Mouse (Mus musculus): ENCODE measurements around the gene Hcn1. TPM values are rescaled to one million over a fixed set of nuclear protein-coding genes. Genes with fewer than 3 reads are reported as not detected.
A peak's percentile ranks its signal among the peaks of the same experiment; 100 is the strongest.

Hcn1 gene
- polyA plus RNA-seq, 1 experiment from 2014 or later: 0.24 TPM

DNA sequence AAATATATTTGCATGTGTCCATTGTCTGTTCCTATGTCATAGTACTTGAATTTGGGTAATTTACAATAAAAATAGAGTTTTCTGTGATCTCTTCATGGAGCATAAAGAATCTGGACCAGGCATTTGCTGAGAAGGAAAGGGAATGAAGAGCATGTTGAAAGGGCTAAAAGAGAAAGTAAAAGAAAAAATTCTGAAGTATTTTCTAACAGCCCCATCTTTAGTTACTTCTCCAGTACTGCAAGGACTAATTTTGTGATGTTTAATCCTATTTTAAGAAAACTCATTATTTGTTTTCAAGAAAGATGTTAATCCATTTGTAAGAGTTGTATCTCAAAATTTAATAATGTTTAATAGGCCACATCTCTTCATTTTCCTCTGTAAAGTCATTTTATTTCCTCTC lies 198.9 kb downstream of the Hcn1 start:
- no peaks in the 10 kb centered on the region for H3K36me3 ChIP-seq
- H3K9ac ChIP-seq: no peak overlapping the region
- no peaks in the 10 kb centered on the region for H3K9me3 ChIP-seq
- no peak for ATAC-seq (ENCODE audit: insufficient number of reproducible peaks, insufficient read depth, low FRiP score, low TSS enrichment, low read depth)
- no peaks in the 10 kb centered on the region for H3K4me1 ChIP-seq
- H3K4me3 ChIP-seq: no peak overlapping the region
- no peak overlapping the region for H3K4me2 ChIP-seq
- H3K27ac ChIP-seq: no peak overlapping the region
- H3K27me3 ChIP-seq: no peaks in the 10 kb centered on the region

- WGBS: 78% methylated on average over 5 of the region's 5 CpGs
- H3K27ac ChIP-seq: no peak overlapping the region
Observed at GRCm38 (mm10) chr13:117827628-117828027, 225.5 kb downstream of the Hcn1 start.

DNA sequence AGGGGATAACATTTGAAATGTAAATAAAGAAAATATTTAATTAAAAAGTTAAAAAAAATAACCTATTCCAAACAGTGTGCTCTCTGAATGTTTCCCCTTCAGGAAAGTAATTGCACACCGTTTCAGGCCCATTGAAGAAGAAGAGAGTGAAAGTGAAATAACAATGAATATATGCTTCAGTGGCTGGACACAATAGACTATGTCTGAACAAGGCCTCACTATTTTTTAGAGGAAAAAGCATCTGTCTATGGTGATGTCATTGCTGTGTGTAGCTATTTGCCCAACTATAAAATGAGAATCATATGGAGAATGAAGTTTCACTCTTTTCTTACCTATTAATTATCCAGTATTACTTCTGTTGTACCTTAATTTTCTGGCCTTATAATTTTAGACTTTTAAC lies 234.5 kb downstream of the Hcn1 start:
- Histone ChIP-seq H3K9me3 (no peaks in the 10 kb centered on the region), H3K4me1 (no peaks in the 10 kb centered on the region), H3K27me3 (no peaks in the 10 kb centered on the region), H3K4me2 (no peak overlapping the region), H3K36me3 (no peaks in the 10 kb centered on the region), H3K4me3 (no peak overlapping the region), H3K27ac (no peak overlapping the region), H3K9ac (no peak overlapping the region)
- 50% methylated on average over 1 of the region's 1 CpGs for WGBS
- no peak for ATAC-seq (ENCODE audit: insufficient number of reproducible peaks, insufficient read depth, low FRiP score, low TSS enrichment, low read depth)

More at GRCm38 (mm10) chr13:117827628-117828027, 225.5 kb downstream of the Hcn1 start:
- no peak overlapping the region for H3K4me3 ChIP-seq
- no peak for ATAC-seq (ENCODE audit: insufficient number of reproducible peaks, insufficient read depth, low FRiP score, low TSS enrichment, low read depth)
- H3K4me2 ChIP-seq: no peak overlapping the region
- no peaks in the 10 kb centered on the region for H3K36me3 ChIP-seq
- H3K9me3 ChIP-seq: no peaks in the 10 kb centered on the region
- no peaks in the 10 kb centered on the region for H3K4me1 ChIP-seq
- no peak overlapping the region for H3K9ac ChIP-seq
- H3K27me3 ChIP-seq: no peaks in the 10 kb centered on the region

- Histone ChIP-seq H3K27ac (no peak overlapping the region), H3K4me2 (no peak overlapping the region), H3K9me3 (no peaks in the 10 kb centered on the region), H3K36me3 (no peaks in the 10 kb centered on the region), H3K4me1 (no peaks in the 10 kb centered on the region), H3K4me3 (no peak overlapping the region), H3K9ac (no peak overlapping the region), H3K27me3 (no peaks in the 10 kb centered on the region)
- ATAC-seq (ENCODE audit: insufficient number of reproducible peaks, insufficient read depth, low FRiP score, low TSS enrichment, low read depth): no peak
- 91% methylated on average over 7 of the region's 7 CpGs for WGBS
Observed at GRCm38 (mm10) chr13:117838264-117838663, 236.1 kb downstream of the Hcn1 start.

- Histone ChIP-seq H3K27ac (no peak overlapping the region), H3K4me2 (no peak overlapping the region), H3K36me3 (no peaks in the 10 kb centered on the region), H3K27me3 (no peaks in the 10 kb centered on the region), H3K9me3 (no peaks in the 10 kb centered on the region), H3K9ac (no peak overlapping the region), H3K4me3 (no peak overlapping the region), H3K4me1 (no peaks in the 10 kb centered on the region)
- ATAC-seq (ENCODE audit: insufficient number of reproducible peaks, insufficient read depth, low FRiP score, low TSS enrichment, low read depth): no peak
Observed at GRCm38 (mm10) chr13:117842366-117842765, 240.2 kb downstream of the Hcn1 start.

DNA sequence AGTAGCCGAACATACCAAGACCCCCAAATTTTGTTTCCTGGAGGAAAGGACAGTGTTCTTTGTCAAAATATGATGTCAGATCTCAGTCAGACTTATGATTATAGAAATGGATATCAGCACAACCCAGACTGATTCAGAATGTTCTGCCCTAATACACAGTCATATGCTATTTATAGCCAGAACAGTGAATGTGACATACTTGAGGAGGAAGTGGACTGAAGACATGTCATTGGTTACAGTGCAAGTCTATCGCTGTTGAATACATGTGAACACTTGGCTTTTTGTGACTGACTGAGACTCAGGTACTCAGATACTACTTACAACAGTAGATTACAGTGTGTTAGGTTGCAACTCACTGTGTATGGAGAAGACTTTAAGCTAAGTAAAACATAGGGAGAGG lies 245.2 kb downstream of the Hcn1 start:
- Histone ChIP-seq H3K27me3 (no peaks in the 10 kb centered on the region), H3K36me3 (no peaks in the 10 kb centered on the region), H3K4me1 (no peaks in the 10 kb centered on the region), H3K27ac (no peak overlapping the region), H3K4me3 (no peak overlapping the region), H3K4me2 (no peak overlapping the region), H3K9me3 (no peaks in the 10 kb centered on the region), H3K9ac (no peak overlapping the region)
- WGBS: 97% methylated on average over 2 of the region's 2 CpGs
- no peak for ATAC-seq (ENCODE audit: insufficient number of reproducible peaks, insufficient read depth, low FRiP score, low TSS enrichment, low read depth)

DNA sequence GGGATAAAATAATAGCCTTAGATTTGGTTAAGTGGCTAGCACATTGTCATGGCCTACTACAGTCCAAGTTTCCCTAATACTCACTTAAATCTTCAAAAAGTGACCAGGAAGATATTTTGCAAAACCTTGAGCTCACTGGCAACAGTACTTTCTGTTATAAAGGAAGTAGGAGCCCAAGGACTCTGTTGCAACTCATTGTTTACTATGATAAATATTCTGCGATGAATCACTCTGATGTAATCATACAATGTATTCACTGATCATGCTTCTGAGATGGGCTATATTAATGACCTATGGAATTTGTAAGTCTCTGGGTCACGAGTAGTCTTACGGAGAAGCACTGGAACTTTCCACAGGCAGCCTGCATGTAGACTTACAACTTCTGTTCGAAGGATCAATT lies 246.6 kb downstream of the Hcn1 start:
- H3K4me3 ChIP-seq: no peak overlapping the region
- H3K4me1 ChIP-seq: no peaks in the 10 kb centered on the region
- no peak overlapping the region for H3K27ac ChIP-seq
- no peak for ATAC-seq (ENCODE audit: insufficient number of reproducible peaks, insufficient read depth, low FRiP score, low TSS enrichment, low read depth)
- 89% methylated on average over 4 of the region's 4 CpGs for WGBS
- H3K9ac ChIP-seq: no peak overlapping the region
- H3K27me3 ChIP-seq: no peaks in the 10 kb centered on the region
- no peaks in the 10 kb centered on the region for H3K36me3 ChIP-seq
- H3K4me2 ChIP-seq: no peak overlapping the region
- no peaks in the 10 kb centered on the region for H3K9me3 ChIP-seq

DNA sequence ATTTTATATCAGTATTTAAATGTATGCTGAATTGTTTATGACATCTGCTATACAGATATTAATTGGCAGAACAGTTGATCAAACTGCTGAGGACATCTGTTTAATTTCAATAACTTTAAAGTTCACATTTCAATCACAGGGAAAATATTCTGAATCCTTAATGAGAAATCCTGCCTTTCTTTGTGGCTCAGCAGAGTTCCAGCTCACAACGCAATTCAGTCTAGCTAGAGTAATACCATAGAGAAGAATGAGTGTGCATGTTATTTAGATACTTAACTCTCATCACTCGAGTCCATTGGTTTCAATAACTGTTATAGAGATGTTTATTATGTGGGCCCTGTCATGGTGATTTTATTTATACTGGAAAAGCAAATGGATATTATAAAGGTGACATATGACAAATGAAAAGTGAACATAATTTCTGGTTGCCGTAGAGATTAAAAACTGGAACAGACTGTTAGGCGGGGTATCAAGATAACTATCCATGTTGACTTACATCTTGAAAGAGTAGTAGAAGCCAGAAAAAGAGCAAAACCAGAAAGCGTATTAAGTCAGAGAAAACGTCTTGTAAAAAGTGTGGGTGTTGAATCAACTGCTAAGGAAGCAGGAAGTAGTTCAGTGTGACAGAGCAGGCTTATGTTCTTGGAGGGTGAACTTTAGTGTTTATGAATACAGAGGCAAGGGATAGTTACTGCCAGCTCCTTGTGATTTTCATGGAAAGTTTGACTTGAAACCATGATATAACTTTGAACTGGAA lies 250.0 kb downstream of the Hcn1 start:
- 74% methylated on average over 6 of the region's 6 CpGs for WGBS
- no peak overlapping the region for H3K4me2 ChIP-seq

GRCm38 (mm10) chr13:117852711-117853051 lies 250.6 kb downstream of the Hcn1 start:
- no peaks in the 10 kb centered on the region for H3K9me3 ChIP-seq
- H3K4me3 ChIP-seq: no peak overlapping the region
- H3K4me1 ChIP-seq: no peaks in the 10 kb centered on the region
- H3K36me3 ChIP-seq: no peaks in the 10 kb centered on the region
- H3K27ac ChIP-seq: no peak overlapping the region
- H3K4me2 ChIP-seq: no peak overlapping the region
- H3K9ac ChIP-seq: no peak overlapping the region
- WGBS: 95% methylated on average over 2 of the region's 2 CpGs
- H3K27me3 ChIP-seq: no peaks in the 10 kb centered on the region
- ATAC-seq (ENCODE audit: insufficient number of reproducible peaks, insufficient read depth, low FRiP score, low TSS enrichment, low read depth): no peak

More for the DNA sequence above, 250.0 kb downstream of the Hcn1 start:
- H3K27me3 ChIP-seq: no peaks in the 10 kb centered on the region
- no peak overlapping the region for H3K4me3 ChIP-seq
- H3K27ac ChIP-seq: no peak overlapping the region
- H3K4me1 ChIP-seq: no peaks in the 10 kb centered on the region
- H3K36me3 ChIP-seq: no peaks in the 10 kb centered on the region
- no peak for ATAC-seq (ENCODE audit: insufficient number of reproducible peaks, insufficient read depth, low FRiP score, low TSS enrichment, low read depth)
- no peaks in the 10 kb centered on the region for H3K9me3 ChIP-seq
- H3K9ac ChIP-seq: no peak overlapping the region

GRCm38 (mm10) chr13:117858416-117858815 lies 256.3 kb downstream of the Hcn1 start:
- Histone ChIP-seq H3K9me3 (no peaks in the 10 kb centered on the region), H3K36me3 (no peaks in the 10 kb centered on the region), H3K4me3 (no peak overlapping the region), H3K4me2 (no peak overlapping the region), H3K27ac (no peak overlapping the region), H3K4me1 (no peaks in the 10 kb centered on the region), H3K9ac (no peak overlapping the region), H3K27me3 (no peaks in the 10 kb centered on the region)
- WGBS: 63% methylated on average over 3 of the region's 3 CpGs
- no peak for ATAC-seq (ENCODE audit: insufficient number of reproducible peaks, insufficient read depth, low FRiP score, low TSS enrichment, low read depth)

- no peaks in the 10 kb centered on the region for H3K4me1 ChIP-seq
- H3K4me3 ChIP-seq: no peak overlapping the region
- no peak overlapping the region for H3K4me2 ChIP-seq
- H3K27me3 ChIP-seq: no peaks in the 10 kb centered on the region
- H3K27ac ChIP-seq: no peak overlapping the region
- WGBS: 58% methylated on average over 8 of the region's 8 CpGs
- H3K9me3 ChIP-seq: no peaks in the 10 kb centered on the region
- no peak for ATAC-seq (ENCODE audit: insufficient number of reproducible peaks, insufficient read depth, low FRiP score, low TSS enrichment, low read depth)
- no peaks in the 10 kb centered on the region for H3K36me3 ChIP-seq
- H3K9ac ChIP-seq: no peak overlapping the region
Observed at GRCm38 (mm10) chr13:117877787-117878186, 275.7 kb downstream of the Hcn1 start.

GRCm38 (mm10) chr13:117880471-117881225 lies 278.5 kb downstream of the Hcn1 start:
- Histone ChIP-seq H3K9me3 (no peaks in the 10 kb centered on the region), H3K27me3 (no peaks in the 10 kb centered on the region), H3K4me3 (no peak overlapping the region), H3K9ac (no peak overlapping the region), H3K36me3 (no peaks in the 10 kb centered on the region), H3K27ac (no peak overlapping the region), H3K4me1 (no peaks in the 10 kb centered on the region), H3K4me2 (no peak overlapping the region)
- 0 out of 2 replicates have a peak, but pooled peaks have one; percentile 20 for ATAC-seq (ENCODE audit: insufficient number of reproducible peaks, insufficient read depth, low FRiP score, low TSS enrichment, low read depth)
- 42% methylated on average over 4 of the region's 4 CpGs for WGBS
